Mouse (Mus musculus): Measurements from ENCODE around the gene Gp9. TPM values are rescaled to one million over a fixed set of nuclear protein-coding genes. Genes with fewer than 3 reads are reported as not detected.

The Gp9 gene
- 1 to 10 TPM; 1.3 TPM for total RNA-seq (2021)
- long read RNA-seq, experiment 1 = 0 reads
- long read RNA-seq, experiment 2 = 0 reads

DNA sequence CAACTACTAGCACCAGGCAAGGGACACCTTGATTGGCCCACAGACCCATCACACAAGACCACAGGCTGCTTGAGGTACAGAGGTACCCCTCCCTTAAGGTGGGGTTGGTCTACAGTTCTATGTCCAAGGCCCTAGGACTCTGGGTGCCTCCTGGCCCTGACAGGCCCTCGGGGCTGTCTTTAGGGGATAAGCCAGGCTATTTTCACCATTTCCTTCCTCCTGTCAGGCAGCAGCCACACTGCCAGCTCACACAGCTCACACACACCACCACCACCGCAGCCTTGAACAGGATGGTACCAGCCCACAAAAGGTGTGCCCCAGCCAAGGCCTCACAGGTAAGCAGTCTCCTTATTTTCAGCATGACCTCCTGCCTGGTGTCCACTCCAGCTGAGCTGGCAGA, at the start of gene Gp9:
TSS of gene Gp9 (plus strand) at position 231 of the 400 bp plus-strand sequence.
- DNase-seq (ENCODE audit: low spot score in 2 of 2) = no peak
- intact Hi-C loops (cut with DNase I) = no loop called here

DNA sequence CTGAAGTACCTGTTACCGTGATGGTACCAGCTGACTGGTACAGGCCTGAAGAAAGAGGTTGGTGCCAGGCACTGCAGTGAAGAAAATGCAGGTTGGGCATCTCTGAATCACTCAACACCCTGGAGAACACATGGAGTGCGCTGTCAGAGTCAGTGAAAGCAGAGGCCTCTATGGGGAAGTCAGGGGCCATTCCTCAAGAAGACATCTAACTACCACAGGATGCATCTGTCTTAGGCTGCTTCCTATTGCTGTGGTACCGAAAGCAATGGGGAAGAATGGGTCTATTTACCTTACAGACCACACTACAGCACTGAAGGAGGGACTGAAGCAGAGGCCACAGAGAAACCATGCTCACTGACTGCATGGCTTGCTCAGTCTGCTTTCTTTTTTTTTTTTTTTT, 49.8 kb upstream of the Gp9 start:
- intact Hi-C loops (cut with DNase I) = no loop called here
- no peak for DNase-seq (ENCODE audit: low spot score in 2 of 2)

DNA sequence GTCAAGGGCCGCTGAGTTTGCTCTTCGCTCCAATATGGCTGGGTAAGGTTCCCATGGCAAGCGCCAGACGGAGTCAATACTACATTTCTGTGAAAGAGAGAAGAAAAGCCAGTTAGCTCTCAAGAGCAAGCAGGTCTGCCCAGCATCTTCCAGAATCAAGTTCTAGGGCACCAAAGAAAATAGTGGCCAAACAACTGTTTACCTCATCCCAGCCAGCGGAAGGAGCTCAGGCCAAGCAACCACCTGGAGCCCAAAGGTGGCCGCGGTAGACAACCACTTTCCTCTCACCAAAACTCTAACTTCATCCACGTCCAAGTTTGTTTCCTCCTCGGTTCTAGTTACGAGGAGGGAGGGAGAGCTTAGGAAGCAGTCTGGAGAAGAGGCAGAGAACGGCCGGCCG, 47.7 kb upstream of the Gp9 start:
- intact Hi-C loops (cut with DNase I) = no loop called here
- DNase-seq (ENCODE audit: low spot score in 2 of 2) = no peak

DNA sequence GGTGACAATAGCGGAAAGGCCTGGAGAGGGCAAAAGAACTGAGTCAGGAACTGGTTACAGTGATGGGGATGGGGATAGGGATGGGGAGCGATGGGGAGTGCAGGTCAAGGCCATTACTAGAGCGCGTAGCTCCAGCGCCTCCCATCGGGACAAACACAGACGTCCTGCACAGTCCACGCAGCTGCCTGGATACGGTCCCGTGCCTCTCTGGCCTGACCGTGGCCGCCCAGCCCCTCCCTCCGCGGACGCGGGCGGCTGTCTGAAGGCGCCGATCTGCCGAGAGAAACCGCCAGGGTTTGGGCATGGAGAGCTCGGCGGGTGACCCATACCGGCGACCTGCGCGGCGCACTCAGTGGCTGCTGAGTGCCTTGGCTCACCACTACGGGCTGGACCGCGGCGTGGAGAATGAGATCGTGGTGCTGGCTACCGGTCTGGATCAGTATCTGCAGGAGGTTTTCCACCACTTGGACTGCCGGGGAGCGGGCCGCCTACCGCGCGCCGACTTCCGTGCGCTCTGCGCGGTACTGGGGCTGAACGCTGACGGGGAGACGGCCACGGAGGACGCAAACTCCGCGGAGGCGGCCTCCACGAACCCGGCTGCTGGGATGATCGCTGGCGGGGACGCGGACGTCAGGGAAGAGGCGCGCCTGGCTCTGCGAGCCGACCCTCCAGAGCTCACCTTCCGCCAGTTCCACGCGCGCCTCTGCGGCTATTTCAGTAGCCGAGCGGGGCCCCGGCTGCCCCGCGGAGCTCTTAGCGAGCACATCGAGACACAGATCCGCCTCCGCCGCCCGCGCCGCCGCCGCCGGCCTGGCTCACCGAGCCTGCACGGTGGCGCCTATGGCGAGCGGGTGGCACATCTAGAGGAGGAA, 47.0 kb upstream of the Gp9 start, which contains the start of gene Efcc1:
TSS of gene Efcc1 (plus strand) at position 279 of the 872 bp plus-strand sequence.
- peak; percentile 28 to 52 for DNase-seq (ENCODE audit: low spot score in 2 of 2)
- intact Hi-C loops (cut with DNase I) = no loop called here

DNA sequence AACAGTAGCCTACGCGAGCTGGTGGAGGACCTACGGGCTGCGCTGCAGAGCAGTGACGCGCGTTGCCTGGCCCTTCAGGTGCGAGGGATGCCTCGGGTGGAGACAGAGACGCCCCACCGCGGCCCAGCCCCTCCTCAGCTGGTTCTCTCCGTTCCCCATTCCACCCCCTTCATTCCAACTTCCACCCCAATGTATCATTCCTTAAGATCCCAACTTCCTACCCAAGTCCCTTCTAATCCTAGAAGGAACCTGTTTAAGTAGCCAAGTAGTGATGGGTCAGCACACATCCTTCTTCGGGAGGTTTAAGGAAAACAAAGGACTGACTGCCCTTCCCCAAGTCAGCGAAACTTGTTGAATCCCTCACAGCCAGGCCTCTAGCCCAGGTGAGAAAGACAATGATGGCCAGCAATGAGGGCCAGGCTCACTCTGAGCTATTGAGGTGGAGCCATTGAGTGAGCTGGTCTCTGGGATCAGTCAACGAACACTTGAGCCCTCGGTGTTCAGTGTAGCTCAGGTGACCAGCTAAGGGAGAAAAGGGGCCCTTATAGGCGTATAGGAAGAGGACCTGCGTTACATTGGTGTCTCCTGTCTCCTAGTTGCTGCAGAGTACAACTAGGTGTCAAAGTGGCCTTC, 46.3 kb upstream of the Gp9 start:
- intact Hi-C loops (cut with DNase I) = no loop called here
- no peak for DNase-seq (ENCODE audit: low spot score in 2 of 2)

DNA sequence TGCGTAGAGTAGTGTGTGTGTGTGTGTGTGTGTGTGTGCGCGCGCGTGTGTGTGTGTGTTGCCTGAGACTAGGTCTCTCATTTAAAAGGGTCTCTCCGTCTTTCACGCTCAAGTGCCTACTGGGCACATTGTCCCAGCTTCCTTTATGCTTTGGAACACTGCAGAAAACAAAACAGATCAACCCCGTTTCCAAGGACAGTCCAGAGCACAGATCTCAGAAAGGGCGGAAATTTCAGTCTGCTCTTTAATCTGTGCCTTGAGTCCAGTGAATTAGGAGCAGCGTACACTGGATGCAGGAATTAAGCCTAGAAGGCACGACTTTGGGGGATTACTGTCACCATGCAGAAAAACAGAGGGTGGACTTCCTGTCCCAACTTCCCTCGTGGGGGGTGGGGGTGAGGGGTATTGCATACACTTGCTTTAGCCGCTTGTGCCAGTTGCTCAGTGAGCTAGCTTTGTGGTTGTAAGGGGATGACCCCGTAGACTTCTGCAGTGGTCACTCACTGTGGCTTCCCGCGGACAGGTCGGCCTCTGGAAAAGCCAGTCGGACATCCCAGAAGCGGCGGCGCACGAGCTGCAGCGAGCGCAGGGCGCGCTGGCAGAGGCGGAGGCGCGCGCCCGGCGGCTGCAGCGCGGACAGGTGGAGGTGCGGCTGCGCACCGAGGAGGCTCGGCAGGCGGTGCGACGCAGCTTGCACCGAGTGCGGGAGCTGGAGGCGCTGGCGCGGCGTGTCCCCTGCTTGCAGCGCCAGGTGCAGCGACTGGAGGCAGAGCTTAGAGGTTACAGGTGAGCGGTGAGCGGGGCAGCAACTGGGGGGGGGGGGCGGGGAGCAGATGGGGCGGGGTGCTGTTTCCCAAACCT, 45.5 kb upstream of the Gp9 start:
- intact Hi-C loops (cut with DNase I) = no loop called here

DNA sequence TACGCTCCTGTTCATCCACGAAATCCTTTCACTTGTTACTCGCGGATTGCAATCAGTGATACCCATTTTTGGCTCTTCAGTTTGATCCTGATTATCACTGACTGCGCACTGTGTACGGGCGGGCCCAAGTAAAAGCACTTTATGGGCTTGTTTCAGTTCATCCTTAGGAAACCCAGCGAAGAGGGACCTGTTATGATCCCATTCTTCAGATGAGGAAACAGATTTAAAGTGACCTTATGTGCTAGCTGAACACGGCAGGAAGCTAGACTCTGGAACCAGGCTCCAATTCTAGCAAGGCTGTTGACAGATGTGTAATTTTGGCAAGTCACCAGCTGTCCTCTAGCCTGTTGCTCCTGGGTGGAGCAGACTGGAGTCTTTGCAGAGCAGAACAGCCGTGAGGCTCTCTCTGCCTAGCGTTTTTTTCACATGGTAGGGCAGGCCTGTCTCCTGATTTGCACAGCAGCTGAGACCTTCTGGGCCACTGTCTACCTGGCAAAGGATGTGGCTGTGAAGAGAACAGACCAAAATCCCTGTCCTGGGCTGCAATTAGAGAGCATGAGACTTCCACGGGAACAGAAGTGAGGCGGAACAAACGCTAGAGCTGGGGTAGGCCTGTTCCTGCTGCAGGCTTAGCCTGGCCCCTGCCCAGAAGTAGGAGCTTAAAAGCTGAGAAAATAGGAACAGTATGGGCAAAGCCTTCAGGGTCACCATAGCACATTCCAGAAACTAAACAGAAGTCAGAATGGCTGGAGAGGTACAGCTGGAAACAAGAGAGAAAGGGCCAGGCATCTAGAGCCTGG, 44.5 kb upstream of the Gp9 start:
- no peak for DNase-seq (ENCODE audit: low spot score in 2 of 2)
- intact Hi-C loops (cut with DNase I) = no loop called here

More for the DNA sequence above, 45.5 kb upstream of the Gp9 start:
- DNase-seq (ENCODE audit: low spot score in 2 of 2) = no peak

DNA sequence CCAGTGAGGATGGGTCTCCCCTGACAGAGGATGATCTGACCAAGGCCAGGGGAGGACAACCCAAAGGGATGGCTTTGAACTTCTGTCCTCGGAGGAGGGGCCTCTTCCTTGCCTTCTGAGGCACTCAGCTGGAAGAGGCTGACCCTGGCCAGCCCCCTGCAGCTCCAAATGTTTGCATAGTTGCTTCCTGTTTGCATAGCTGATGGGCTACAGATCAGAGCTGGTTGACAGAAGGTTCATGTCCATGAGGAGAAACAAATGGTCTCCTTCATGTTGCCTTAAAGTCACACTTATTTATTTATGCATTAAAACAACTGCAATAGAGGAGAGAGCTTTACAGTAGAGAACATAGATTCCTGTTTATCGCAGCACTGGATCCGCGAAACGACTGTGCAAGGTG, 43.7 kb upstream of the Gp9 start:
- no peak for DNase-seq (ENCODE audit: low spot score in 2 of 2)
- intact Hi-C loops (cut with DNase I) = no loop called here

DNA sequence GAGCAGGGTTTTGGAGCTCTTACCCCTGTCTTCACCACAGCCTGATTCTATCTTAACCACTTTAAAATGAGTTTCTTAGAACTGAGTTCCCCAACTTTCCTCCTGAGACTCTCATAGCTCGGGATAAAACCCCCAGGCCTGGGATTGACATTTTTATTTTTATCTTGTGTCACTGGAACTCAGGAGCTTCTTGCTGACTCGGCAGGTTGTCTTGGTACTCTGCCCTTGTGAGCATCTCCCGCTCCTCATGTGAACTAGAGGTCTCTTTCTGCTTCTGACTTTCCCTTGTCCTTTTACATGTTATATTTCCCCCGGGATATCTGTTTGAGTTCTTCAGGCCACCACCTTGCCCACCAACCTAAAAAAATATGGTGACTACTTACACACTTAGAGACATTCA, 40.9 kb upstream of the Gp9 start:
- DNase-seq (ENCODE audit: low spot score in 2 of 2) = no peak
- intact Hi-C loops (cut with DNase I) = no loop called here

DNA sequence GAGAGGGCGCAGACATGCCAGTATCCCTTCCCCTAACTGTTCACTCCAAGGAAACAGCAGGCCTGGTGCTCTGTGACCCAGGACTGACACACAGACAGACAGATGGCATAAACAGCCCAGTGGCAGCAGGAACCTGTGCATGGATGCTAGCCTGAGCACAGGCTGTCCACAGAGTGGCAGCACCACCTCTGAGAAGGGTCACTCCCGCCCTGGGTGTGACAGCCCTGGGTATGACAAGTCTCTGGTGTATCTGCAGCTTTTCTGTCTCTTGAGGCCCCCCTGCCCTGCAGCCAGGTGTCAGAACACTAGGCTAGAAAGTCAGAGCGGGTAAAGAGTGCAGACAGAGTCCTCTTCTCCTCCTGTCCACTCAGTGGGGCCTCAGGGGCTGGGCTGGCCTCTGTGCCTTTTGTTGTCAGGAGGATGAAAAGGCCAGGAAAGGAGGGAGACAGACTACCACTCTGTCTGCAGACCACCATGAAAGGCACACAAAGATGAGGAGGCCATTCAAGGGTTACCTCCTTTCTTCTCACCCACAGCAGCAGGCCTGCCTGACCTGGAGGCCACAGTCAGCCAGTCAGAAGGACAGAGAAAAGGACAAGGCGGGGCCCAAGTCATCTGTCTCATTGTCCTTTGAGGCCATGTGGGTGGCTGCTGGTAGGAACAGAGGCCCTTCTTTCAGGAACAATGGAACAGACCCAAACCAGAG, 39.8 kb upstream of the Gp9 start:
- no peak for DNase-seq (ENCODE audit: low spot score in 2 of 2)
- intact Hi-C loops (cut with DNase I) = no loop called here

DNA sequence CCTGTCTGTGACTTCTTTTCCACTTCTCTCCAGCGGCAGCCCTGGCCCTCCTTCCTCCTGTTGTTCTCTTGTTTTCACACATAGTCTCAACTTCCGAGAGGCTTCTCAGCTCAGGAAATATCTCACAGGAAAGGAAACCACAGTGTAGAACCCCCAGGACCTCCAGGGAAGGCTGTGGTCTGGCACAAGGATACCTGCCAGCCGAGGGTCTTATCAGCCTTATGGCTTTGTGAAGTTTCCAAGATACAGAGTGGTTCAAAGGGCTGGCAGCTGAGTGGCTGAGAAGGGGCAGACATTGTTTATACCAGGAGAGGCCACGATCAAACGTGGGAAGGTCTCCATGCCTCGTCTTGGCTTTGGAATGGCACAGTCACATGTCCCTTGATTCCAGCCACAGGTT, 38.0 kb upstream of the Gp9 start:
- DNase-seq (ENCODE audit: low spot score in 2 of 2) = no peak
- intact Hi-C loops (cut with DNase I) = no loop called here

DNA sequence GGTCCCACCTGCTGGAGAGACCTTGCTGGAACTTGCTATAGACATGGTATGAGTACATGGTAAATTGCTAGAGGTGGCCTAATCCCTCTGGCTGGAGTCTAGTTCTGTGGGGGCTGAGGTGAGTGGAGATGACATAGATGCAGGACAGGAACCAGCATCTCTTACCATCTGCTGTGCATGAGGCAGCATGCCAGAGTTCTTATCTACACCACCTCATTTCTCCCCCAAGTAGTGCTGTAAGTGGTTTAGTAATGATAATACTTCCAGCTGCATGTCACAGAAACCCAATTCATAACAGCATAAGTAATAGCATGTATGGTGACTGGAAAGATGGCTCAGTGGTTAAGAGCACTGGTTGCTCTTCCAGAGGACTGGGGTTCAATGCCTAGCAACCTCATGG, 37.4 kb upstream of the Gp9 start:
- intact Hi-C loops (cut with DNase I) = no loop called here
- no peak for DNase-seq (ENCODE audit: low spot score in 2 of 2)

DNA sequence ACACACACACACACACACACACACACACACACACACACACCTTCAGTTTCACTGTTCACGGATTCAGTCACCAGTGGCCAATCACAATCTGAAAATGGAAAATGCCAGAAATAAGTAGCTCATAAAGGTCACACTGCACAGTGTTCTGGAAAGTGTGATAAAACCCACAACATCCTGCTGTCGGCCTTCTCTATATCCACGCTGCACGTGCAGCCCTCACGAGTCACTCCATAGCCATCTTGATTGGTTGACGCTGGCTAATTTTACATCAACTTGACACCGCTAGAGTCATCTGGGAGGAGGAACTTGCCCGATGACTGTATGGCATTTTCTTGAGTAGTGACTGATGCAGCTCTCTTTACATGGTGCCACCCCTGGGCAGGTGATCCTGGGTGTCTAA, 35.9 kb upstream of the Gp9 start:
- no peak for DNase-seq (ENCODE audit: low spot score in 2 of 2)
- intact Hi-C loops (cut with DNase I) = no loop called here

DNA sequence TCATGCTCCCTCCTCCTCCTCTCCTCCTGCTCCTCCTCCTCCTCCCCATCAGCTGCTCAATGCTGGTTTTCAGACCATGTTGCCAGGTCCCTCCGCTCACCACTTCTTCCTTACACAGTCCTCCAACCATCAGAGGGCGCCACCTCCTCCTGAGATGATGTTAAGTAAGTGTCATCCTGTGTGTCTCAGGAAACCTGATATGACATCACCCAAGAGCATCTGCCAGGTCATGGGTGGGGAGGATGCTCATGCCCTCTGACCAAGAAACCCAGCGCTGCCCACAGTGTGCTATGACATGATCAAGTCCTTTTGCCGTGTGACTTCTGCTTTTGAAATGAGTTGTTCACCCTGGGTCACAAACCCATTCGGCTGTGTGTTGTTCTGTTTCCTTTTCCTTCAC, 35.1 kb upstream of the Gp9 start:
- DNase-seq (ENCODE audit: low spot score in 2 of 2) = peak in 1 of 2 experiments; percentile 49
- intact Hi-C loops (cut with DNase I) = no loop called here

DNA sequence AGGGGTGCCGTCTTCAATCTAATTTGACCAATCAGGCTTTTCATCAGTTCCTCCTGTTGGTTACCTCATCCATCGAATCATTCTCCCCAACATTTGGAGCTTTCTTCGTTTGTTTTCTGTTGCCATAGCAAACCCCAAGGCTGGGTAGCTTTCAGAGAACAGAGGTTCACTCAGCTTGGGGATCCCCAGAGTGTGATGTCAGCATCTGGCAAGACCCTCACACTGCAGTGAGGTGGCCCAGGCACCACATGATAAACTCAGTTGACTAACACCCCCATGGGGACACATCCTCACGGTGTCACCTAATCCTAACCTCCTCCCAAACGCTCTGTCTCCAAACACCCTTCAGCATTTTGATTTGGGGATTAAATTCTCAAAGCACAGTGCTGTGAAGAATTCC, 34.6 kb upstream of the Gp9 start:
- intact Hi-C loops (cut with DNase I) = no loop called here

DNA sequence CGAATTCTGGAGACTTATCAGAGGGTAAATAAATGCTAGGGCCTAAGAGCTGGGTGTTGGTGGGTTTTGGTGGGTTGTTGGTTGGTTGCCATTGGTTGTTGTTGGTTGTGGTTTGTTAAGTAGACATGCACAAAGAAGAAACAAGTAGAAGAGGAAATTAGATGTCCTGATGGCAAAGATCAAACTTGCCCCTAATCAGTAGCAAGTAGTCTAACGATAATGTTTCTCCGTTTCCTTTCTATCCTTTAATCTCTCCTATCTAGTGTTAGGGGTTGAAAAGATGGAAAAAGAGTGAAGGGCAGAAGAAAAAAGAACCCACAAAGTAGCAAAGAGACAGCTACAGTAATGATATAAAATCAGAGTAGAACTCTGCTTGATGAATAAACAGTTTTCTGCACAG, 33.2 kb upstream of the Gp9 start:
- no peak for DNase-seq (ENCODE audit: low spot score in 2 of 2)
- intact Hi-C loops (cut with DNase I) = no loop called here

More for the DNA sequence above, 34.6 kb upstream of the Gp9 start:
- no peak for DNase-seq (ENCODE audit: low spot score in 2 of 2)

DNA sequence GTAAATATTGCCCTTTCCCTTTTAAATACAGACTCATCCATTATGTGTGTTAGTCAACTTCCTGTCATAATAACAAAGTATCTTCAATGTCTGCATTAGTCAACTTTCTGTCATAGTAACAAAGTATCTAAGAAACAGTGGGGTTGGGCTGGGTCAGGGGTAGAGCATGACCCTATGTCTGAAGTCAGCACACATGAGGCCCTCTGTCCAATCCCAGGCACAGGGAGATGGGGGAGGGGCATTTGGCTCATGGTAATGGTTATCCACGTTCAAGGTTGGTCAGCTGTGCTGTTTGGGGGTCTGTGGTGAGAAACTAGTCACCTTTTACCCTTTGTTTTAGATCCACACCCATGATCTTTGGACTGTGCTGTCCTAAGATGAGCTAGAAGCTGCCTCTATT, 32.6 kb upstream of the Gp9 start:
- DNase-seq (ENCODE audit: low spot score in 2 of 2) = no peak
- intact Hi-C loops (cut with DNase I) = no loop called here

DNA sequence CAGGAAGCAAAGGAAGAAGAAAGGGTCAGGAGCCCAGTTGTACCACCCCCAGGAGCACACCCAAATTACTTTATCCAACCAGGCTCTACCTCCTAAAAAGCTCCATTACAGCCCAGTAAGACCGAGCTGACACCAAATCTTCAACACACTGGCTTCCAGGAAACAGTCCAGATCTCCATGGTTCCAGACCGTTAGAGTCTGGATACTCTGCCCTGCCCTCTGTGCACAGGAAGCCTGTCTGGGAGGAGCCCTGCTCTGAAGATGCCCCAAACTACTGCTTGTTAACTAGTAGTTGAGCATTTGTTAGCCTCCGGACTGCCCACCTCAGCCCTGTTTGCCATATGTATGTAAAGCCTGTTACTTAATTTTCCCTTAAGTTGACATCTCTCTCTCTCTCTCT, 31.8 kb upstream of the Gp9 start:
- no peak for DNase-seq (ENCODE audit: low spot score in 2 of 2)
- intact Hi-C loops (cut with DNase I) = no loop called here

DNA sequence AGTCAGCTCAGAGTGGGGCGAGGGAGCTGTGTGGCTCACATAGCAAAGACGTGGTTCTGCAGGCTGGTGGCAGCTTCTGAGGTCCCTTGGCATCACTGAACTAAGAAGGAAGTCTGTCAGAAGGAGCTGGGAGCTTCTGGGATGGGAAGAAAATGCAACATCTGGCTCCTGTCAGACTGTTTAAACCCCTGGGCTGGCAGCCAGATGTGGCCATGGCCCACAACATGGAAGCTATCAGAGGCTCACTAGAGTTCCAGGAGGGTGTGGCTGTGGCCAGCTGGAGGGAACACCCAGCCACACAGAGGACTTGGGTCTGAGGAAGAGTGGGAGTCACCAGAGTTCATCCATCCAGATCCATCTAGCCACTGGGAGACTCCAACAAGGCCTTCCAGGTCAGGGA, 31.0 kb upstream of the Gp9 start:
- no peak for DNase-seq (ENCODE audit: low spot score in 2 of 2)
- intact Hi-C loops (cut with DNase I) = no loop called here

Data from left cerebral cortex, postnatal 14 days (tissue).